Mouse (Mus musculus) brain, embryonic 14.5 days (tissue): ENCODE data around the gene Gabrb1. TPM values are rescaled to one million over a fixed set of nuclear protein-coding genes. Genes with fewer than 3 reads are reported as not detected.

Experiments used
- DNase-seq: peaks from one replicate; pipeline ENCODE4 v3.0.0-alpha.2; 2011; ENCODE audit warnings: low read depth
- CTCF ChIP-seq: fragments of 200-500 bp; IDR thresholded peaks from 2 replicates; pipeline ENCODE4 v1.5.1; 2012; ENCODE audit warnings: inconsistent platforms, mild to moderate bottlenecking, moderate library complexity, borderline replicate concordance; ENCODE audit not compliant: insufficient read depth, insufficient read length; ENCODE audit errors: extremely low read depth
- POLR2A ChIP-seq: fragments of 200-500 bp; IDR thresholded peaks from 2 replicates; pipeline ENCODE4 v1.6.1; 2012; ENCODE audit warnings: mild to moderate bottlenecking, inconsistent platforms, borderline replicate concordance; ENCODE audit not compliant: poor library complexity, insufficient read depth, insufficient read length, severe bottlenecking; ENCODE audit errors: extremely low read depth
- polyA plus RNA-seq: library from polyadenylated mRNA; depleted of rRNA; stranded (reverse); fragments of >200 nt; gene quantifications from 2 replicates; pipeline ENCODE4 v1.2.3, GENCODE M21; 2012; rRNA removed

The Gabrb1 gene
- polyA plus RNA-seq, 1 experiment, result 4.3 TPM

- DNase-seq, result no peak
- TF ChIP-seq CTCF (no peak), POLR2A (no peak)
Measured at GRCm38 (mm10) chr5:72182804-72183203, 524.9 kb downstream of the Gabrb1 start.

GRCm38 (mm10) chr5:72183929-72184328 lies 526.0 kb downstream of the Gabrb1 start:
- no peak for DNase-seq
- TF ChIP-seq CTCF (no peak), POLR2A (no peak)

- DNase-seq, result no peak
- TF ChIP-seq CTCF (no peak), POLR2A (no peak)
Measured at GRCm38 (mm10) chr5:72184437-72185100, 526.7 kb downstream of the Gabrb1 start.

- no peak for TF ChIP-seq CTCF
- no peak for TF ChIP-seq POLR2A
- DNase-seq, result no peak
Measured at GRCm38 (mm10) chr5:72191154-72191553, 533.2 kb downstream of the Gabrb1 start.

- DNase-seq, result no peak
- TF ChIP-seq POLR2A, result no peak
- no peak for TF ChIP-seq CTCF
Measured at GRCm38 (mm10) chr5:72191932-72192331, 534.0 kb downstream of the Gabrb1 start.

GRCm38 (mm10) chr5:72195442-72195841 lies 537.5 kb downstream of the Gabrb1 start:
- no peak for DNase-seq
- TF ChIP-seq POLR2A (no peak), CTCF (no peak)

Other genes starting within 250 kb of the Gabrb1 start
- 0.21 and 0.33 TPM in 2 replicates for gene Cox7b2, start 109.9 kb upstream of the Gabrb1 start, polyA plus RNA-seq
- gene Gabra4, start 195 bp downstream of the Gabrb1 start, polyA plus RNA-seq, result 5.2 and 6.3 TPM in 2 replicates